Mouse (Mus musculus) testis, adult 2 months (tissue): Measurements from ENCODE around the gene Ppp6c. TPM values are rescaled to one million over a fixed set of nuclear protein-coding genes. Genes with fewer than 3 reads are reported as not detected.

Experiments used
- H3K27ac ChIP-seq: fragments of 200-500 bp; 2 replicates; pipeline ENCODE4 v1.5.1; 2012; ENCODE audit warnings: low read depth, low read length; ENCODE audit not compliant: control insufficient read depth, insufficient read depth
- H3K27me3 ChIP-seq: fragments of 200-500 bp; 2 replicates; pipeline ENCODE4 v1.6.1; 2012; ENCODE audit warnings: mild to moderate bottlenecking, low read length, moderate library complexity; ENCODE audit not compliant: control insufficient read depth, insufficient read depth
- H3K36me3 ChIP-seq: fragments of 200-500 bp; 2 replicates; pipeline ENCODE4 v1.6.1; 2012; ENCODE audit warnings: mild to moderate bottlenecking, low read length; ENCODE audit not compliant: control insufficient read depth, insufficient read depth
- H3K4me1 ChIP-seq: fragments of 200-500 bp; 2 replicates; pipeline ENCODE4 v1.6.1; 2012; ENCODE audit warnings: low read length; ENCODE audit not compliant: control insufficient read depth, insufficient read depth
- H3K4me3 ChIP-seq: fragments of 200-500 bp; 2 replicates; pipeline ENCODE4 v1.5.1; 2012; ENCODE audit warnings: low read depth, mild to moderate bottlenecking, low read length, moderate library complexity, mixed read lengths; ENCODE audit not compliant: control insufficient read depth
- CTCF ChIP-seq: fragments of 200-500 bp; IDR thresholded peaks from 2 replicates; pipeline ENCODE4 v1.5.1; 2012; ENCODE audit warnings: low read depth, mild to moderate bottlenecking, inconsistent platforms, low read length, moderate library complexity; ENCODE audit not compliant: control insufficient read depth, insufficient read depth, insufficient replicate concordance
- POLR2A ChIP-seq: fragments of 200-500 bp; IDR thresholded peaks from 2 replicates; pipeline ENCODE4 v1.6.1; 2012; ENCODE audit warnings: low read depth, mild to moderate bottlenecking, inconsistent platforms, low read length, moderate library complexity; ENCODE audit not compliant: control insufficient read depth
- polyA plus RNA-seq: library from polyadenylated mRNA; depleted of rRNA; stranded (reverse); fragments of >200 nt; gene quantifications from 2 replicates; pipeline ENCODE4 v1.2.3, GENCODE M21; 2012; rRNA removed

Gene Ppp6c
- polyA plus RNA-seq, 1 experiment = 37.4 TPM

DNA sequence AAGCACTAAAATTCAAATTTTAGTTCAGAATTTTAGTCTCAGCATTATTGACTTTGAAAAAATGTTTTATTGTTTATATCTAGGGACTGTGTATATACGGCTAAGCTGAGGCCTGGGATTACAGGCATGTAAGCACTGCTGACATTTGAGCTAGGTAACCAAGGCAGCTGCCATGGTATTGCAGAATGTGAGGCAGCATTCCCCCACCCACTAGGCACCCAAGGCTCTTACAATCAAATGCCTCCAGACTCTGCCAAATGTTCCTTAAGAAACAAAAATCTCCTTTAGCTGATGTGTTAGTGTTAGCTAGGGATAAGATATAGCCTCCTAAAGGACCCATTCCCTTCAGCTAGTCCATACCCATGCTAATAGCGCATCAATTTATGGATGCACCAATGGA is 42.7 kb downstream of the Ppp6c start:
- Histone ChIP-seq H3K36me3 (no peaks in the 10 kb centered on the region), H3K27me3 (no peaks in the 10 kb centered on the region), H3K4me3 (no peak overlapping the region), H3K27ac (no peak overlapping the region), H3K4me1 (no peaks in the 10 kb centered on the region)
- TF ChIP-seq CTCF (no peak), POLR2A (no peak)

- TF ChIP-seq POLR2A (no peak), CTCF (no peak)
- Histone ChIP-seq H3K4me1 (no peaks in the 10 kb centered on the region), H3K36me3 (no peaks in the 10 kb centered on the region), H3K4me3 (no peak overlapping the region), H3K27me3 (no peaks in the 10 kb centered on the region), H3K27ac (no peak overlapping the region)
Measured at GRCm38 (mm10) chr2:39160996-39161395, 65.3 kb downstream of the Ppp6c start.

- no peak overlapping the region for H3K27ac ChIP-seq
- H3K4me3 ChIP-seq = no peak overlapping the region
- TF ChIP-seq CTCF (no peak), POLR2A (no peak)
- no peaks in the 10 kb centered on the region for H3K4me1 ChIP-seq
- H3K27me3 ChIP-seq = no peaks in the 10 kb centered on the region
- no peaks in the 10 kb centered on the region for H3K36me3 ChIP-seq
Measured at GRCm38 (mm10) chr2:39157916-39158315, 68.3 kb downstream of the Ppp6c start.

DNA sequence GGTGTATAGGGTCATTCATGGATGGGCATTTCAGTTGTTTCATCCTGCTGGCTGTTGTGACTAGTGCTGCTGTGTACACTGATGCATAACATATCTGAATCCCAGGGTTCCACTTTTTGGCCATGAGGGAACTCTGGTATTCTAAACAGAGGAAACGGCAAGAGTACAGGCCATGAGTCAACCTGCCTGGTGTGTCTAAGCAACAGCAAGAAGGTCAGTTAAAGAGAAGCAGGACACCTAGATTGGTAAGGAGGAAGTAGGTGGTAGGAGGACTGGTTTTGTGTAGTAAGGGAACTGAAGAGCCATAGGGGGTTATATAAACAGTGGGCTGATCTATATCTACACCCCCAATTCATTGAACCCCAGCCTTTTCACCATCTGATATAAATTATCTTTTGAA is 69.4 kb downstream of the Ppp6c start:
- no peak for TF ChIP-seq CTCF
- Histone ChIP-seq H3K27me3 (no peaks in the 10 kb centered on the region), H3K4me3 (no peak overlapping the region), H3K4me1 (no peaks in the 10 kb centered on the region), H3K27ac (no peak overlapping the region), H3K36me3 (no peaks in the 10 kb centered on the region)

DNA sequence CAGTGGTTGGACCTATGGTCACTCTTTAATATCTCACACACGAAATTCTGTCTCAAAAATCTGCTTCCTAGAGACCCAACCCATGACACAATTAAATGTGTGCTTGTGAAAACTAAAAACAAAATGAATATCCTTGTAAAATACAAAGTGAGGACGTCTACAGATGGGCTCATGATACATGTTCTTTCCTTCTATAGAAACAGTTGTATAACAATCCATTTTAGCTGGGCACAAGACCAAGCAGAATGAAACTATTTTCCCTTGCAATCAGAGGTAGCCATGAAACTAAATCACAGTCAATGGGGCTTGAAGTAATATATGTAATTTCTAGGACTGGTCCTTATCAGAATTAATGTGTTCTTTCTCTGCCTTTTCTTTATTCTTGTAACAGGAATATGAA is 75.3 kb downstream of the Ppp6c start:
- TF ChIP-seq POLR2A = no peak
- TF ChIP-seq CTCF = no peak
- Histone ChIP-seq H3K27me3 (no peaks in the 10 kb centered on the region), H3K4me1 (no peaks in the 10 kb centered on the region), H3K36me3 (no peaks in the 10 kb centered on the region), H3K4me3 (no peak overlapping the region), H3K27ac (no peak overlapping the region)

DNA sequence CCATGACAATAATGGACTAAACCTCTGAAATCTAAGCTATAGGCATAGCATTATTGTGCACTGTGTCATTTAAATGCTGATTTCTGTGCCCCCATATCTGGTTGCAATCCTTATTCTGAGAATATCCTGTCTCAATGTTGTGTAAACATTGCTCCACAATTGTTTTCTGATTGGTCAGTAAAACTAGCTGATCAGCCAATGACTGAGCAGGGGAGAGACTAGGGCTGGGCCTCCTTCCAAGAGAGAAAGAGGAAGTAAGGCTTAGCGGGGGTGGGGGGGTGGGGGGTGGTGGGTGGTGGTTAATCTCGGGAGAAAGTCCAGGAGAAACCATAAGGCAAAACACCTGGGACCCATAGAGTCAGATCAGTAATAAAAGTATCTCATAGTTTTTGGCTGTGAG is 78.2 kb downstream of the Ppp6c start:
- Histone ChIP-seq H3K4me3 (no peak overlapping the region), H3K27me3 (no peaks in the 10 kb centered on the region), H3K4me1 (no peaks in the 10 kb centered on the region), H3K36me3 (no peaks in the 10 kb centered on the region), H3K27ac (no peak overlapping the region)
- TF ChIP-seq CTCF = no peak
- TF ChIP-seq POLR2A = no peak

GRCm38 (mm10) chr2:39146469-39146868 is 79.8 kb downstream of the Ppp6c start:
- Histone ChIP-seq H3K27ac (no peak overlapping the region), H3K36me3 (no peaks in the 10 kb centered on the region), H3K4me3 (no peak overlapping the region), H3K4me1 (no peaks in the 10 kb centered on the region), H3K27me3 (no peaks in the 10 kb centered on the region)
- TF ChIP-seq CTCF = no peak
- no peak for TF ChIP-seq POLR2A

Other genes starting within 250 kb of the Ppp6c start
- gene Wdr38, start 229.0 kb downstream of the Ppp6c start, polyA plus RNA-seq = 79.1 and 99.2 TPM in 2 replicates
- gene Arpc5l, start 221.1 kb downstream of the Ppp6c start, polyA plus RNA-seq = 74.6 and 75.7 TPM in 2 replicates
- gene Rpl35, start 220.8 kb downstream of the Ppp6c start, polyA plus RNA-seq = 162 and 205 TPM in 2 replicates
- 13.1 and 13.7 TPM in 2 replicates for gene Golga1, start 160.9 kb downstream of the Ppp6c start, polyA plus RNA-seq
- gene Scai, start 35.7 kb downstream of the Ppp6c start, polyA plus RNA-seq = 4.7 and 6.0 TPM in 2 replicates